Mouse (Mus musculus) lung, adult 2 months (tissue): ENCODE results near the gene Sept8.

Experiments used
- CTCF ChIP-seq: fragments of 200-500 bp; IDR thresholded peaks from 2 replicates; pipeline ENCODE4 v1.5.1; 2011; ENCODE audit warnings: mild to moderate bottlenecking, low read length, control low read depth; ENCODE audit not compliant: insufficient read depth
- POLR2A ChIP-seq: fragments of 200-500 bp; IDR thresholded peaks from 2 replicates; pipeline ENCODE4 v1.6.1; 2011; ENCODE audit warnings: low read depth, mild to moderate bottlenecking, control low read depth, low read length, borderline replicate concordance; ENCODE audit errors: extremely low read depth

- TF ChIP-seq CTCF (no peak), POLR2A (no peak)
Observed at GRCm38 (mm10) chr11:53525461-53525860, 6.4 kb downstream of the Sept8 start.
